Mouse (Mus musculus) embryo, embryonic 10 days (tissue): ENCODE measurements around the gene Tmem109.

Experiments
- DNase-seq: peaks from one replicate; pipeline ENCODE4 v3.0.0-alpha.2; 2015; ENCODE audit warnings: low spot score

Tmem109 gene

DNA sequence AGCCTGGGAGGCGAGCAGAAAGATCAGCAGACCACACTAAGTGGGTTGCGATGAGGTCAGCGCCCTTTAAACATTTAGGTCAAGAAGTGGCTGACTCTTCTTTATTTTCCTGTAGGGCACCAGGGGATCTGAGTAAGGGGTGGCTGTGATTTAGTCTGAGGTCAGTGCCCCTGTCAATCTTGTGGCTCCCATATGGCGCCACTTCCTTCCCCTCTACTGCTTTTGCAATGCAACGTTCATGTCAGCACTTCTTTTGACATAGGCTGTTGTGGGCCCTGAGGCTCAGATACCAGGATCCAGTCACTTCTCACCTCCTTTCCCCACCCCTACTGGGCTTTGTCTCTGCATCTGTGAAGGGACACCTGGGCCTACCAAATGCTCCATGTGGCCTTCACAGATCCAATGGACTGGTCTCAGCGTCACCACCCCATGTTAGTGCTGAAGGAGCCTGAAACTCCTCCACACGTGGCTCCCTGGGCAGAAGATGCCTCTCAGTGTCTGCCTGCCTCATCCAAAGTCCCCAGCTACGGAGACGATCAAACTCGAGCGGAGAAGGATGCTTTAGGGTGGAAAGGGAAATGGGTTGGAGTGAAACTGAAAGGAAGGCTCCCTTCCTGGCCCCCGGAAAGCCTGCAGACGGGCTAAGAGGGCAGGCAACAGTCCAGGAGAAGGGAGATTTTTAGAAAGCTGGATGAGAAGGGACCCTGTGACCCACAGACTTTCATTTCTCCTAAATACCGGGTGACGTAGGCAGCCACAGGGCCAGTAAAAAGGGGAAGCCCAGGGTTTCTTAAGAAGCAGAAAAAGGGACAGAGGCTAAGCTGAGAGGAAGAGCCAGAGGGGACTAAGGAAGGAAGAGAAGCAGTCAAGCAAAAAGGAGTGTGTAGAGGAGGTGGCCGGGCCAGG is 39.8 kb downstream of the Tmem109 start:
- DNase-seq: peak; percentile 88

- DNase-seq: no peak
These were observed 42.5 kb downstream of the Tmem109 start, which contains the start of gene Slc15a3 for GRCm38 (mm10) chr19:10839010-10839892. TSS of gene Slc15a3 (plus strand) at chr19:10839727.

DNA sequence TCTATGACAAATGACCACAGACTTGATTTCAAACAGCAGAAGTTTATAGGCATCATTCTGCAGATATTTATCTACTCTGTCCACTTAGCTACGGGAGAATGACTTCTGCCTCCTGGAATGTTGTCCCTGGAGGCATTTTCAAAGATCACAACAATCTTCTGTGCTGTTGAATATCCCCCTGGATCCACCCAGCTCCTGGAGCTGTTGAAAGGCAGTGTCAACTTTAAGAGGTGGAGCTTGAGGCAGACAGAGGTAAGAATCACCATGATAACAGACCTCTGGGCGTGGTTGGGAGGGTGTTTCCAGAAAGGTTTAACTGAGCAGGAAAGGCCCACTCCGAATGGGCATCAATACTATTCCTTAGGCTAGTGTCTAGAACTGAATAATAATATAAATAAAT is 46.1 kb downstream of the Tmem109 start:
- no peak for DNase-seq

- no peak for DNase-seq
These were observed 48.2 kb downstream of the Tmem109 start for GRCm38 (mm10) chr19:10833611-10834010.

GRCm38 (mm10) chr19:10832030-10832429 is 49.8 kb downstream of the Tmem109 start:
- DNase-seq: no peak

- peak; percentile 84 for DNase-seq
These were observed 50.4 kb downstream of the Tmem109 start for GRCm38 (mm10) chr19:10831424-10831823.

- no peak for DNase-seq
These were observed 52.2 kb downstream of the Tmem109 start, which contains the start of gene Cd6 for GRCm38 (mm10) chr19:10829436-10830175. TSS of gene Cd6 (minus strand) at chr19:10830058.

- DNase-seq: no peak
These were observed 53.5 kb downstream of the Tmem109 start for GRCm38 (mm10) chr19:10828321-10828720.

GRCm38 (mm10) chr19:10824061-10824460 is 57.7 kb downstream of the Tmem109 start:
- DNase-seq: no peak

DNA sequence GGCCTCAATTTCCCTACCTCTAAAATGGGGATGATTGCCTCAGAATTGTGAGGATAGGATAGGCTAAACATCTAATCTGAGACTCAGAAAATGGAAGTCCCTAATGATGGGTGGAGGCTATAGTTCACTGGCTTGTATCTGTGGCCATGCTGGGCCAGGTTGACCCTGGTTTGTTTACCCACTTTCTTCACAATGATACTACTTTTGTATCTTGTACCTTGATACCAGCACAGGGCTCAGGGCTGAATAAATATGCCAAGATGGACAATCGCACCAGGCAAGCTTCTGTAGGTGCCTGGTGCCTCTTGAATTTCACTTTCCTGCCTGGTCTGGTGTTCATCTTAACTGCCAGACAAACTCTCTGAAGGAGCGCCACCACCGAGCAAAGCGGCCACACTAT is 59.3 kb downstream of the Tmem109 start:
- no peak for DNase-seq

DNA sequence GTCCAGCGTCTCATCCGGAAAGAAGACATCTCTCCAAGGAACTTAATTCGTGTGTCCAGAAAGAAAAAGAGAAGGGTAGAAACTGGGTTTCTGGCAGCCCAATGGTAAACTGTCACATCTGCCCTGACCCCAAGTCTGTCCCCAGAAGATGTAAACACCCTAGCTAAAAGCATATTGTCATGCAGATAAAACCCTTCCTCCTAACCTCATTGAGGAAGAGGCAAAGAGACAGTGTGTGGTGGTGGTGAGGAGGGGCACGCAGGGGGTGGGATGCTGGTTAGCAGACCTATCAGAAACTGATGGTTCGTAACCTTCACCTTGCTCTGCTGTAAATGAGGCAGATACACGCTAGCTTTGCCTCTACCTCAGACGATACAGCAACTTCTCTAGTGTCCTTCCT is 60.5 kb downstream of the Tmem109 start:
- no peak for DNase-seq
